Mouse (Mus musculus): ENCODE data around the gene Grk2. TPM values are rescaled to one million over a fixed set of nuclear protein-coding genes. Genes with fewer than 3 reads are reported as not detected.

Gene Grk2
- polyA plus RNA-seq, 1 experiment from 2014 or later, result 12.8 TPM

DNA sequence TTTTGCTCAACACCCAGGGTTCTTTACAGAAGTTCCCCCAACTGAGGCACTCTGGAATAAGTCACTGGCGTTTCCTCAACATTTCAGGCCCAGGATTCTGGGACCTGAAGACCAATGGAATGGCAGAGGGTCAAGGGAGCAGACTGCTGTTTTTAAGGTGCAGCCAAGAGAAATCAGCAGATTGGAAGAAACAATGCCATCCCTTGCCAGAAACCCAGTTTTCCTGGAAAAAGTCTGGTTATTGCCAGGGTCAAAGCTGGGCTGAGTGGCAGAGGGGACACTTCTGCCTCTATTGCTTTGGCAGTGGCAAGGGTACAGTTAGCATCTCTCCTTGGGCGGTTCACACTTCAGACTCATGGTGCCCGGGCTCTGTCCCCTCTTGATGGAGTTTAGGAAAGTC is 11.2 kb upstream of the Grk2 start:
- Histone ChIP-seq H3K4me2 (ENCODE audit: low read length) (no peak overlapping the region), H3K36me3 (ENCODE audit: control insufficient read depth, insufficient read depth, low read length) (peaks cover 72% of the 10 kb centered on the region)
- no peak for ATAC-seq (ENCODE audit: insufficient number of reproducible peaks, insufficient read depth, low FRiP score, low read depth)

DNA sequence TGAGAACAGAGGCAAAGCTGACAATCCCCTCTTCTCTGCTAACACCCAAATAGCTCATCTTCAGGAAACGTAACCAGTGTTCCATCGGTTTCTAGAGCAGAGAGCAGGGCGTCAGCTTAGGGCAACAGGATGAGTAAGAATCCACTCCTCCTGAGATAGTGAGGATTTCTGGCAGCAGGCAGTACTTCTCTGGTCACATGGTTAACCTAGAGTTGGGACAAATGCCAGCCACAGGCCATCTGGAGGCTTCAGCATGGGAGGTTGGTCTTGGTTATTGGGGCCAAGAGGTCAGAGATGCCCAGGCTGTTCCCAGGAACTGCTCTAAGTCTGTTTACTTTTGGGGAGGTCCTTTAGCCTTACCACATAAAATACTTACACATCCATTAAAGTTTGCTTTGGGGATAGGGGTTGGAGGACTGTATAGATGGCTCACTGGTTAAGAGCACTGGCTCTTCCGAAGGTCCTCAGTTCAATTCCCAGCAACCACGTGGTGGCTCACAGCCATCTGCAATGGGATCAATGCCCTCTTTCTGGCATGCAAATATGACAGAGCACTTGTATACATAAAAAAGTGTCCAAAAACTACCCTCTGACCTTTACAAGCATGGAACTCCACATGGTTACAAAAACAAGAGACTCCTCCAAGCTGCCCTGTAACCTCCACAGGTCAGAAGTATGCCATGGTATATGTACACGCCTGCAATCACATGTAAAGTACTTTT is 9.4 kb upstream of the Grk2 start:
- Histone ChIP-seq H3K27ac (replicated peaks in 1 of 2; ENCODE audit: control insufficient read depth in 1 of 2, insufficient read depth in 1 of 2, low read depth in 2 of 2, low read length in 2 of 2) (no peak overlapping the region; a peak in 1 of 4 replicates), H3K4me1 (ENCODE audit: control insufficient read depth in 2 of 2, insufficient read depth in 2 of 2, low read length in 2 of 2) (peaks cover 4 to 21% of the 10 kb centered on the region in 2 experiments; a peak in 3 of 4 replicates), H3K4me3 (ENCODE audit: control insufficient read depth in 1 of 2, insufficient read depth in 1 of 2, low read depth in 1 of 2, low read length in 2 of 2) (no peak overlapping the region), H3K9me3 (ENCODE audit: control insufficient read depth, low read length) (no peaks in the 10 kb centered on the region), H3K27me3 (ENCODE audit: control insufficient read depth, insufficient read depth, low read length) (no peaks in the 10 kb centered on the region), H3K9ac (ENCODE audit: low read length) (no peak overlapping the region), H3K4me2 (ENCODE audit: low read length) (no peak overlapping the region), H3K36me3 (ENCODE audit: control insufficient read depth, insufficient read depth, low read length) (peaks cover 54% of the 10 kb centered on the region)
- WGBS, result 46% methylated on average over 6 of the region's 6 CpGs
- ATAC-seq (ENCODE audit: insufficient number of reproducible peaks, insufficient read depth, low FRiP score, low read depth), result peak; percentile 29; the same call in 1 of the 2 replicates

More for the DNA sequence above, 11.2 kb upstream of the Grk2 start:
- Histone ChIP-seq H3K4me1 (ENCODE audit: control insufficient read depth in 2 of 2, insufficient read depth in 2 of 2, low read length in 2 of 2) (peaks cover 4 to 21% of the 10 kb centered on the region in 2 experiments; a peak in 3 of 4 replicates), H3K4me3 (ENCODE audit: control insufficient read depth in 1 of 2, insufficient read depth in 1 of 2, low read depth in 1 of 2, low read length in 2 of 2) (no peak overlapping the region), H3K27ac (replicated peaks in 1 of 2; ENCODE audit: control insufficient read depth in 1 of 2, insufficient read depth in 1 of 2, low read depth in 2 of 2, low read length in 2 of 2) (no peak overlapping the region), H3K9ac (ENCODE audit: low read length) (no peak overlapping the region), H3K27me3 (ENCODE audit: control insufficient read depth, insufficient read depth, low read length) (no peaks in the 10 kb centered on the region), H3K9me3 (ENCODE audit: control insufficient read depth, low read length) (no peaks in the 10 kb centered on the region)
- 90% methylated on average over 3 of the region's 3 CpGs for WGBS

DNA sequence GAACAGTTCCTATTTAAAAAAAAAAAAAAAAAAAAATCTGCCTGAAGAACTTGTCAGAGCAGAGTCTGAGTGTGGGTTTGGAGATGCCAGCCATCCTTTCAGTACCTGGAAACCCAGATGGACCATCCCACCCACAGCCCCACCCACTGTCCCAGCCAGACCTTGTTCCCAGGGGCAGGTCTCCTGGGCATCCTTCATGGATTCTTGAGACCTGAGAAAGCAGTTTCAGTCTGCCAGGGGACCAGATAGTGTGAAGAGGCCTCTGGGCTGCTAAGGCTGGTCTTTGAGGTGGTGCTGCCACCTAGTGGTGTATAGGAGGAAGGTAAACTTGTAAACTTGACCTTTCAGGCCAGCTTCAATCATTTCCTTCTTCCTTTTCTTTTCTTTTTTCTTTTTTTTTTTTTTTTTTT is 3.8 kb upstream of the Grk2 start:
- H3K4me3 ChIP-seq (ENCODE audit: control insufficient read depth in 1 of 2, insufficient read depth in 1 of 2, low read depth in 1 of 2, low read length in 2 of 2), result no peak overlapping the region
- no peak for ATAC-seq (ENCODE audit: insufficient number of reproducible peaks, insufficient read depth, low FRiP score, low read depth)

DNA sequence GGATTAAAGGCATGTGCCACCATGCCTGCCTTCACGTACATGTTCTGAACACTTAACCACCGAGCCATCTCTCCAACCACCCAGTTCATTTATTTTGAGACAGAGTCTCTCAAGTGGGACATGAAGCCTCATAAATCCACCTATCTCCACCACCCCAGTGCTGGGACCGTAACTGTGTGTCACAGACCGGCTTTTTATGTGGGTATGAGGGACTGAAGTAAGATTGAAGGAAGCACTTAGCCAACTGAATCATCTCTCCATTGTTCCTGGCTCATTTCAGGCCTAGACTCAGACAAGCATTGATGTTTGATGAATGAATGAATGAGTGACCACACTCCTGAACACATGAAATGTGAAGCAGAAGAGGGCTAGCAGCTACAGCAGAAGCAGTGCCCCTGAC is 3.3 kb upstream of the Grk2 start:
- Histone ChIP-seq H3K4me2 (ENCODE audit: low read length) (no peak overlapping the region), H3K9ac (ENCODE audit: low read length) (no peak overlapping the region), H3K27me3 (ENCODE audit: control insufficient read depth, insufficient read depth, low read length) (no peaks in the 10 kb centered on the region), H3K4me3 (ENCODE audit: control insufficient read depth in 1 of 2, insufficient read depth in 1 of 2, low read depth in 1 of 2, low read length in 2 of 2) (no peak overlapping the region), H3K4me1 (ENCODE audit: control insufficient read depth in 2 of 2, insufficient read depth in 2 of 2, low read length in 2 of 2) (peaks cover 6 to 13% of the 10 kb centered on the region in 2 experiments), H3K9me3 (ENCODE audit: control insufficient read depth, low read length) (no peaks in the 10 kb centered on the region), H3K27ac (replicated peaks in 1 of 2; ENCODE audit: control insufficient read depth in 1 of 2, insufficient read depth in 1 of 2, low read depth in 2 of 2, low read length in 2 of 2) (0 out of 4 replicates have a peak overlapping the region, but pooled peaks of 1 of the 2 experiments have one; percentile 6), H3K36me3 (ENCODE audit: control insufficient read depth, insufficient read depth, low read length) (0 out of 2 replicates have a peak, but pooled peaks cover 4% of the 10 kb centered on the region)
- no peak for ATAC-seq (ENCODE audit: insufficient number of reproducible peaks, insufficient read depth, low FRiP score, low read depth)
- WGBS, result 93% methylated on average over 4 of the region's 4 CpGs

More for the DNA sequence above, 3.8 kb upstream of the Grk2 start:
- Histone ChIP-seq H3K27me3 (ENCODE audit: control insufficient read depth, insufficient read depth, low read length) (no peaks in the 10 kb centered on the region), H3K4me1 (ENCODE audit: control insufficient read depth in 2 of 2, insufficient read depth in 2 of 2, low read length in 2 of 2) (peaks cover 2 to 9% of the 10 kb centered on the region in 2 experiments; a peak in 2 of 4 replicates), H3K9ac (ENCODE audit: low read length) (no peak overlapping the region), H3K36me3 (ENCODE audit: control insufficient read depth, insufficient read depth, low read length) (0 out of 2 replicates have a peak, but pooled peaks cover 4% of the 10 kb centered on the region), H3K4me2 (ENCODE audit: low read length) (no peak overlapping the region), H3K9me3 (ENCODE audit: control insufficient read depth, low read length) (no peaks in the 10 kb centered on the region), H3K27ac (replicated peaks in 1 of 2; ENCODE audit: control insufficient read depth in 1 of 2, insufficient read depth in 1 of 2, low read depth in 2 of 2, low read length in 2 of 2) (0 out of 4 replicates have a peak overlapping the region, but pooled peaks of 1 of the 2 experiments have one; percentile 6)

DNA sequence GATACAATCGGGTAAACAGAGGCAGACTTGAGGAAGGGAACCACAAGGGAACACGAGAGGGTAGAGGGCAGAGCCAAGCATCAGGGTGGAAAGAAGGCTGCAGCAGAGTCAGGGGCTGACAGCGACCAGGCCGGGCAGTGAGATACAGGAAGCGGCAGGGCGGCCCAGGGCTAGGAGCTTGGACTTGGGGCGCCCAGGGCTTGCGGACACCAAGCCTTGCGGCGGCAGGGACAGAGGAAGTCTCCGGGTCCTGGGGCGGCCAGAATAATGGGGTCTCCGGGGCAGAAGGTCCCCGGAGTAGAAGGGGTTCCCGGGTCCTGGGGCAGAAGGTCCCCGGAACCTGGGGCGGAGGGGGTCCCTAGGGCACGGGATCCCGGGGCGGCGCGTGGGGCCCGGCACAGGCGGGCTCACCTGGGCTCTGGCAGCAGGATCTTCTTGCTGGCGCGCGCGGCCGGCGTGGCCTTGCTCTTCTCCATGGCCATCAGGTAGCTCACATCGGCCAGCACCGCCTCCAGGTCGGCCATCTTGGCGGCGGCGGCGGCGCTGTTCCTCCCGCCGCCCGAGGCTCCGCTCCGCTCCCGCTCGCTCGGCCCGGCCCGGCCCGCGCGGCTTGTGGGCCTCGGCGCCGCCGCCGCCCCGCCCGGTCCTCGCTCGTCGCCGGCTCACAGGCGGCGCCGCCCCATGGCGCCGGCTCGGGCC is 382 bp downstream of the Grk2 start:
- H3K9me3 ChIP-seq (ENCODE audit: control insufficient read depth, low read length), result no peaks in the 10 kb centered on the region
- H3K4me1 ChIP-seq (ENCODE audit: control insufficient read depth in 2 of 2, insufficient read depth in 2 of 2, low read length in 2 of 2), result peaks cover 30 to 44% of the 10 kb centered on the region in 2 experiments
- H3K4me3 ChIP-seq (ENCODE audit: control insufficient read depth in 1 of 2, insufficient read depth in 1 of 2, low read depth in 1 of 2, low read length in 2 of 2), result peak overlapping the region; percentile 83 to 95
- H3K4me2 ChIP-seq (ENCODE audit: low read length), result peak overlapping the region; percentile 90
- H3K27me3 ChIP-seq (ENCODE audit: control insufficient read depth, insufficient read depth, low read length), result no peaks in the 10 kb centered on the region
- no peaks in the 10 kb centered on the region for H3K36me3 ChIP-seq (ENCODE audit: control insufficient read depth, insufficient read depth, low read length)
- 0% methylated on average over 45 of the region's 68 CpGs for WGBS
- peak overlapping the region; percentile 98 for H3K9ac ChIP-seq (ENCODE audit: low read length)
- peak; percentile 40 for ATAC-seq (ENCODE audit: insufficient number of reproducible peaks, insufficient read depth, low FRiP score, low read depth)
- peak overlapping the region in 1 of 2 experiments; percentile 87; a peak in 2 of 4 replicates for H3K27ac ChIP-seq (replicated peaks in 1 of 2; ENCODE audit: control insufficient read depth in 1 of 2, insufficient read depth in 1 of 2, low read depth in 2 of 2, low read length in 2 of 2)

DNA sequence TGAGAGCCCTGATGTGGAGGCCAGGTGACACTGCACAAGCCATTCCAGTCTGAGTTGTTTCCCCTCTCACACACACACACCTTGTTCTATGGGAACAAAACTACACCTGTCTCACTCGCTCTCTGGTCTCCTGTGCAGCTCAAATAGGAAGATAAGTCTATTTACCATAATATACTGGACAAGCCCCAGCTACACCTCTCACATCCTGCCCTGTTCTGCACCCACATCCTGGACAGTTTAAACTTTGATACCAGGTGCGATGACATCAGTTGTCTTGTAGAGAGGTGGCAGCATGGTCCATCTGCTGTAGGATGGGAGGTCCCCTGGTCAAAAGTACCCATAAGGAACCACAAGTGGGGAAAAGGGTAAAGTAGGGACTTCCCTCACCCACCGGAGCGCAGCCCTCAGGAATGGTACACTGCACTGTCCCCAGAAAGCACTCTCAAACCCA is 1.1 kb downstream of the Grk2 start:
- Histone ChIP-seq H3K27ac (replicated peaks in 1 of 2; ENCODE audit: control insufficient read depth in 1 of 2, insufficient read depth in 1 of 2, low read depth in 2 of 2, low read length in 2 of 2) (peak overlapping the region in 1 of 2 experiments; percentile 87; a peak in 2 of 4 replicates), H3K27me3 (ENCODE audit: control insufficient read depth, insufficient read depth, low read length) (no peaks in the 10 kb centered on the region), H3K4me3 (ENCODE audit: control insufficient read depth in 1 of 2, insufficient read depth in 1 of 2, low read depth in 1 of 2, low read length in 2 of 2) (peak overlapping the region; percentile 29 to 95), H3K9me3 (ENCODE audit: control insufficient read depth, low read length) (no peaks in the 10 kb centered on the region), H3K4me2 (ENCODE audit: low read length) (peak overlapping the region; percentile 90), H3K4me1 (ENCODE audit: control insufficient read depth in 2 of 2, insufficient read depth in 2 of 2, low read length in 2 of 2) (peaks cover 32 to 46% of the 10 kb centered on the region in 2 experiments), H3K9ac (ENCODE audit: low read length) (peak overlapping the region; percentile 98), H3K36me3 (ENCODE audit: control insufficient read depth, insufficient read depth, low read length) (no peaks in the 10 kb centered on the region)
- ATAC-seq (ENCODE audit: insufficient number of reproducible peaks, insufficient read depth, low FRiP score, low read depth), result no peak
- WGBS, result 42% methylated on average over 4 of the region's 4 CpGs

DNA sequence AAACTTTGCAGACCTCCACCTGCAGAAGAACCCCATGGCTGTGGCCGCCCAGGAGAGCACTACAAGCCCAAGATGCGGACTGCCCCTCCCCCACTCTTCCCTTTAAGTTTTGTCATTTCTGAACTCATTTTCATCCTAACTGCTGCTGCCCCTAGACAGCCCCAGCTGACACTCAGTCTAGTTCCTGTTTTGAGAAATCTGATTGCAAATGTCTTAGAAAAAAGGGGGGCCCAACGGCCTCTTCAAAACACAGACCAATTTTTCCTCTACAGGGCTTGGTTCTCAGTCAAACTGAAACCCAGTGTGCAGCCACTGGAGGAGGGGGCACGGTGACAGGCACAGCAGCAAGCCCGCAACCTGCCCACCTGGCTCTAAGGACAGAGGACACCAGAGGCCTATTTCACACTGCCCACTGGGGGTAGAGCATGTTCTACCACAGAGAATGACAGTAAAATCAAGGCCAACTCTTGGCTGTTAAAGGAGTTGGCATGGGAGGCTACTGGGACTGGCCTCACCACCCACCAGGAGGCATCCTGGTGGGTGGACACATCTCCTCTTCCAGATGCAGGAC is 1.7 kb downstream of the Grk2 start:
- ATAC-seq (ENCODE audit: insufficient number of reproducible peaks, insufficient read depth, low FRiP score, low read depth), result no peak
- peak overlapping the region in 1 of 2 experiments; percentile 87; a peak in 1 of 4 replicates for H3K27ac ChIP-seq (replicated peaks in 1 of 2; ENCODE audit: control insufficient read depth in 1 of 2, insufficient read depth in 1 of 2, low read depth in 2 of 2, low read length in 2 of 2)
- WGBS, result 75% methylated on average over 5 of the region's 5 CpGs
- H3K4me2 ChIP-seq (ENCODE audit: low read length), result peak overlapping the region; percentile 90
- no peak overlapping the region for H3K9ac ChIP-seq (ENCODE audit: low read length)
- H3K36me3 ChIP-seq (ENCODE audit: control insufficient read depth, insufficient read depth, low read length), result no peaks in the 10 kb centered on the region
- peaks cover 32 to 46% of the 10 kb centered on the region in 2 experiments for H3K4me1 ChIP-seq (ENCODE audit: control insufficient read depth in 2 of 2, insufficient read depth in 2 of 2, low read length in 2 of 2)
- H3K27me3 ChIP-seq (ENCODE audit: control insufficient read depth, insufficient read depth, low read length), result no peaks in the 10 kb centered on the region
- H3K9me3 ChIP-seq (ENCODE audit: control insufficient read depth, low read length), result no peaks in the 10 kb centered on the region
- H3K4me3 ChIP-seq (ENCODE audit: control insufficient read depth in 1 of 2, insufficient read depth in 1 of 2, low read depth in 1 of 2, low read length in 2 of 2), result peak overlapping the region; percentile 4 to 95
